18 mouse cellular contexts compared by ENCODE assay signal in the genomic region with DNA sequence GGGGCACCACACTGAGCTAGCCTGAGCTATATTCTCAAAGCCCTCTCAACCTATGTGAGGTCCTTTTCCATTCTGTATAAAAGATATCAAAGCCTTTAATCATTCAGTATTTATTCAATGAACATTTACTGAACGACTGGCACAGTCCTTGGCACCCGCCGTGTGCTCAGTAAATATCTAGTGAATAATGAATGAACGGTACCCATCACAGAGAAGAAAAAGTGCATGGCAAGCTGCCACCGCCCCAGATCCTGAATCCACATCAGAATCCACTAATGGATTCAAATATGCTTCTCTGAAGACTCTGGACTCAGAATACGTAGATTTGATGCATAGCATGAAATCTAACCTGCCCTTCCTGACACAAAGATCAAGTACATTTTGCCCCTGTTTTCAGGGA. TPM values are rescaled to one million over a fixed set of nuclear protein-coding genes. Genes with fewer than 3 reads are reported as not detected.
DNase-seq lines count a peak whose midpoint lies in the region; ATAC-seq and TF ChIP-seq lines count a peak whose summit lies in the region.
"Had no signal": no experiment of that assay in that cellular context is flagged by ENCODE, and none has a peak within 500 bp of the region (broad histone marks: within the 10 kb centered on the region; RNA-seq: fewer than 3 reads in every experiment).

No protein-coding gene starts in this region.

- WGBS in heart, embryonic 15.5 days: 88% methylated on average over 6 of the region's 6 CpGs
- WGBS in lung, embryonic 14.5 days: 67% methylated on average over 6 of the region's 6 CpGs
- WGBS in lung, postnatal 0 days: 63% methylated on average over 6 of the region's 6 CpGs
- 76% methylated on average over 6 of the region's 6 CpGs for WGBS in embryonic facial prominence, embryonic 12.5 days
- WGBS in forebrain, embryonic 15.5 days: 25% methylated on average over 6 of the region's 6 CpGs

- no peak overlapping the region for H3K4me3 ChIP-seq in heart, embryonic 15.5 days
- H3K4me3 ChIP-seq in lung, embryonic 14.5 days (ENCODE audit: low read depth, low read length): no peak overlapping the region
- H3K4me3 ChIP-seq in lung, postnatal 0 days (ENCODE audit: low read depth, low read length): no peak overlapping the region
- H3K4me3 ChIP-seq in embryonic facial prominence, embryonic 12.5 days: no peak overlapping the region
- H3K4me3 ChIP-seq in forebrain, embryonic 15.5 days: no peak overlapping the region
- H3K4me3 ChIP-seq: heart, embryonic 12.5 days; myocyte had no signal

- intact Hi-C loops in heart, postnatal 10 days (cut with DNase I): no loop called here

- no peak for TF ChIP-seq CTCF in lung, embryonic 14.5 days (IDR thresholded peaks at IDR 0.05; ENCODE audit: low read depth)
- no peak for TF ChIP-seq CTCF in lung, postnatal 0 days (IDR thresholded peaks at IDR 0.05)

- H3K9ac ChIP-seq in heart, embryonic 15.5 days: no peak overlapping the region
- no peak overlapping the region for H3K9ac ChIP-seq in lung, embryonic 14.5 days
- no peak overlapping the region for H3K9ac ChIP-seq in lung, postnatal 0 days (replicated peaks; ENCODE audit: low read depth)
- no peak overlapping the region for H3K9ac ChIP-seq in embryonic facial prominence, embryonic 12.5 days
- no peak overlapping the region for H3K9ac ChIP-seq in forebrain, embryonic 15.5 days (replicated peaks)
- H3K9ac ChIP-seq: heart, embryonic 12.5 days had no signal

- no peaks in the 10 kb centered on the region for H3K27me3 ChIP-seq in heart, embryonic 15.5 days
- H3K27me3 ChIP-seq in lung, embryonic 14.5 days (ENCODE audit: insufficient read depth, low read length): no peaks in the 10 kb centered on the region
- H3K27me3 ChIP-seq in lung, postnatal 0 days (replicated peaks; ENCODE audit: insufficient read depth, low read length): no peaks in the 10 kb centered on the region
- no peaks in the 10 kb centered on the region for H3K27me3 ChIP-seq in embryonic facial prominence, embryonic 12.5 days
- H3K27me3 ChIP-seq in forebrain, embryonic 15.5 days: no peaks in the 10 kb centered on the region
- H3K27me3 ChIP-seq: heart, embryonic 12.5 days had no signal

- no peak for DNase-seq in heart, postnatal 10 days
- DNase-seq in lung, embryonic 14.5 days: no peak
- DNase-seq in lung, postnatal 0 days (ENCODE audit: low spot score): no peak
- DNase-seq in natural killer cell, adult 2 months (ENCODE audit: low spot score in 2 of 2): no peak
- DNase-seq: adrenal gland, adult 2 months; cerebellum, adult 11-12 months; cerebellum, postnatal 36 days; gastrocnemius, postnatal 25 days; kidney, postnatal 10 days; lung, adult 18-20 months; midbrain, embryonic 14.5 days; thymus, adult 2 months had no signal

- H3K27ac ChIP-seq in heart, embryonic 15.5 days: 0 out of 2 replicates have a peak overlapping the region, but pooled peaks have one; percentile 10
- no peak overlapping the region; the same call in 1 of the 2 replicates for H3K27ac ChIP-seq in lung, embryonic 14.5 days (ENCODE audit: low read depth)
- H3K27ac ChIP-seq in lung, postnatal 0 days (ENCODE audit: low read length): no peak overlapping the region
- peak overlapping the region; percentile 74 for H3K27ac ChIP-seq in embryonic facial prominence, embryonic 12.5 days
- H3K27ac ChIP-seq in forebrain, embryonic 15.5 days (replicated peaks): peak overlapping the region; percentile 71

- no peak for ATAC-seq in heart, embryonic 15.5 days (replicated peaks; ENCODE audit: insufficient number of reproducible peaks, insufficient read depth, low FRiP score, low read depth)
- ATAC-seq in lung, embryonic 14.5 days (ENCODE audit: insufficient read depth): no peak
- ATAC-seq in lung, postnatal 0 days: no peak
- ATAC-seq in embryonic facial prominence, embryonic 12.5 days (ENCODE audit: insufficient number of reproducible peaks, insufficient read depth, low FRiP score, low TSS enrichment): no peak
- ATAC-seq in forebrain, embryonic 15.5 days (replicated peaks): no peak
- ATAC-seq in granulocyte monocyte progenitor cell, adult 5-6 weeks (replicated peaks; ENCODE audit: poor library complexity, severe bottlenecking): no peak

- no peak for TF ChIP-seq EP300 in lung, postnatal 0 days (IDR thresholded peaks at IDR 0.05)

- peaks cover 5% of the 10 kb centered on the region; the same call in 1 of the 2 replicates for H3K36me3 ChIP-seq in heart, embryonic 15.5 days
- peaks cover 20% of the 10 kb centered on the region; the same call in 1 of the 2 replicates for H3K36me3 ChIP-seq in lung, embryonic 14.5 days (ENCODE audit: insufficient read depth)
- no peaks in the 10 kb centered on the region for H3K36me3 ChIP-seq in lung, postnatal 0 days (ENCODE audit: insufficient read depth, low read length)
- no peaks in the 10 kb centered on the region for H3K36me3 ChIP-seq in embryonic facial prominence, embryonic 12.5 days
- H3K36me3 ChIP-seq in forebrain, embryonic 15.5 days: no peaks in the 10 kb centered on the region

- H3K4me1 ChIP-seq in heart, embryonic 15.5 days (replicated peaks): peaks cover 77% of the 10 kb centered on the region
- peaks cover 63% of the 10 kb centered on the region for H3K4me1 ChIP-seq in lung, embryonic 14.5 days (ENCODE audit: insufficient read depth)
- peaks cover 30% of the 10 kb centered on the region for H3K4me1 ChIP-seq in lung, postnatal 0 days (ENCODE audit: insufficient read depth, low read depth, low read length)
- H3K4me1 ChIP-seq in embryonic facial prominence, embryonic 12.5 days: peaks cover 72% of the 10 kb centered on the region
- H3K4me1 ChIP-seq in forebrain, embryonic 15.5 days: peaks cover 83% of the 10 kb centered on the region

- no peak overlapping the region for H3K4me2 ChIP-seq in heart, embryonic 15.5 days
- peak overlapping the region; percentile 10 for H3K4me2 ChIP-seq in lung, embryonic 14.5 days
- H3K4me2 ChIP-seq in lung, postnatal 0 days (replicated peaks; ENCODE audit: low read depth, low read length): no peak overlapping the region
- peak overlapping the region; percentile 8; the same call in 1 of the 2 replicates for H3K4me2 ChIP-seq in embryonic facial prominence, embryonic 12.5 days (replicated peaks)
- no peak overlapping the region for H3K4me2 ChIP-seq in forebrain, embryonic 15.5 days (replicated peaks)

- no peaks in the 10 kb centered on the region for H3K9me3 ChIP-seq in heart, embryonic 15.5 days (replicated peaks)
- no peaks in the 10 kb centered on the region for H3K9me3 ChIP-seq in lung, embryonic 14.5 days (ENCODE audit: low read depth, low read length)
- H3K9me3 ChIP-seq in lung, postnatal 0 days (ENCODE audit: low read length): no peaks in the 10 kb centered on the region
- H3K9me3 ChIP-seq in embryonic facial prominence, embryonic 12.5 days: no peaks in the 10 kb centered on the region
- no peaks in the 10 kb centered on the region for H3K9me3 ChIP-seq in forebrain, embryonic 15.5 days
- H3K9me3 ChIP-seq: heart, embryonic 12.5 days had no signal

RNA-seq across cellular contexts. Expression of gene Pbx1, which starts 45.9 kb away (rescaled TPM):
- 21.6 and 22.1 TPM in 2 replicates for polyA plus RNA-seq in heart, embryonic 15.5 days (2015; fragmentation: Nextera tagmentation; extraction: Ambion mirVana)
- total RNA-seq in heart, postnatal 10 days (2021): 10 to 100 TPM; 67.4 to 78.3 TPM
- polyA plus RNA-seq in lung, embryonic 14.5 days (2014; fragmentation: Nextera tagmentation; extraction: Ambion mirVana): 48.8 TPM in 2 replicates
- 23.9 and 32.5 TPM in 2 replicates for polyA plus RNA-seq in lung, postnatal 0 days (2015; fragmentation: Nextera tagmentation; extraction: Ambion mirVana)
- 66.3 and 66.8 TPM in 2 replicates for polyA plus RNA-seq in embryonic facial prominence, embryonic 12.5 days (2016; fragmentation: Nextera tagmentation; extraction: Ambion mirVana)
- 87.4 and 90.5 TPM in 2 replicates for polyA plus RNA-seq in forebrain, embryonic 15.5 days (2015; fragmentation: Nextera tagmentation; extraction: Ambion mirVana)
- total RNA-seq in granulocyte monocyte progenitor cell, adult 5-6 weeks (2014; fragmentation: Nextera tagmentation): 4.9 and 8.2 TPM in 2 replicates
- 4.1 and 4.7 TPM in 2 replicates for total RNA-seq in granulocyte monocyte progenitor cell, adult 5-6 weeks (2017)

Comparison
In these comparisons a context has a peak if more than half of its experiments do, and no peak if none do; other contexts are left out.
1. H3K4me2 ChIP-seq: peak in lung, embryonic 14.5 days (single experiment) and embryonic facial prominence, embryonic 12.5 days (single experiment); none in heart, embryonic 15.5 days (single experiment), lung, postnatal 0 days (single experiment) and forebrain, embryonic 15.5 days (single experiment).
2. H3K27ac ChIP-seq: peak in heart, embryonic 15.5 days (single experiment), embryonic facial prominence, embryonic 12.5 days (single experiment) and forebrain, embryonic 15.5 days (single experiment); none in lung, embryonic 14.5 days (single experiment) and lung, postnatal 0 days (single experiment).